Mouse (Mus musculus) G1E (cell line): Measurements from ENCODE around the gene Trem1.

Experiments used
- CTCF ChIP-seq: IDR thresholded peaks from 2 replicates; pipeline ENCODE4 v1.5.1; 2012; ENCODE audit warnings: low read depth, low read length, inconsistent platforms, mixed read lengths
- TAL1 ChIP-seq: conservative IDR thresholded peaks from 2 replicates; pipeline ENCODE4 v1.6.1; 2012; ENCODE audit warnings: low read depth, low read length, inconsistent platforms, mixed read lengths

- TF ChIP-seq CTCF, result no peak
- TF ChIP-seq TAL1, result no peak
Measured at GRCm38 (mm10) chr17:48230680-48231079, 1.9 kb upstream of the Trem1 start.
